Mouse (Mus musculus) left cerebral cortex, adult 2 months (tissue): ENCODE measurements around the gene Efna5. TPM values are rescaled to one million over a fixed set of nuclear protein-coding genes. Genes with fewer than 3 reads are reported as not detected.

ENCODE experiments used
- DNase-seq, 2 experiments: peaks; one replicate each; pipeline ENCODE4 v3.0.0; 2021 to 2022; ENCODE audit warnings: low spot score in 2 of 2, mixed read lengths in 1 of 2; ENCODE audit errors: extremely low spot score in 1 of 2
- H3K27ac ChIP-seq: fragments of 200-600 bp; 2 replicates; pipeline ENCODE4 v1.8.1; 2022
- H3K4me3 ChIP-seq: fragments of 200-600 bp; 2 replicates; pipeline ENCODE4 v1.8.1; 2022
- CTCF ChIP-seq: fragments of 200-600 bp; IDR thresholded peaks from 2 replicates; pipeline ENCODE4 v1.8.1; 2022; ENCODE audit warnings: antibody characterized with exemption, mild to moderate bottlenecking, moderate library complexity
- intact Hi-C: fragments of 180-260 bp; cut with DNase I; formaldehyde crosslinking; loops from one replicate; pipeline ENCODE4 v1.15.1; 2025
- total RNA-seq, 2 experiments: library from RNA; stranded (reverse); gene quantifications; 2 replicates each; pipeline ENCODE4 v1.2.3; 2021

Efna5 gene
- total RNA-seq, 2 experiments from 2014 or later, result 38.8 to 47.7 TPM

DNA sequence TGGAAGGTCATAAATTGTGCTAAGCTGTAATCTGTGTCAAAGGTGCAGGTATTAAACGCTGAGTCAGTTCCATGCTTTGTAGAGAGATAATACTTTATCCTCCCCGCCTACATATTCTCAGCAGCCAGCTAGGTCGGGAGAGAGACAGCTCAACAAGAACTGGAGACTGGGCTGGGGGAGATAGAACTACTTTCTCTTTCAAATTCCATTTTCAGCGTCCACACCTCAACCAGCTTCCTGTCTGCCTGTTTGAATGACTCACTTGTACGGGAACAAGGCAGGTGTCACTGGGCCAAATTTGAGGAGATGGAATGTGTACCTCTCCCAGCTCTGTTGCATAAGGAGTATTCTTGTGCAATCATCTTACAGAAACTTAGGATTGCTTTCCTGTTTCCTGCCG, 193.7 kb downstream of the Efna5 start:
- TF ChIP-seq CTCF, result no peak
- Histone ChIP-seq H3K4me3 (no peak overlapping the region), H3K27ac (peak overlapping the region; percentile 32; the same call in 1 of the 2 replicates)
- intact Hi-C loops, result no loop called here
- no peak for DNase-seq

GRCm38 (mm10) chr17:62685181-62685580, 195.9 kb downstream of the Efna5 start:
- intact Hi-C loops, result no loop called here
- Histone ChIP-seq H3K27ac (no peak overlapping the region), H3K4me3 (no peak overlapping the region)
- TF ChIP-seq CTCF, result no peak
- DNase-seq, result no peak

DNA sequence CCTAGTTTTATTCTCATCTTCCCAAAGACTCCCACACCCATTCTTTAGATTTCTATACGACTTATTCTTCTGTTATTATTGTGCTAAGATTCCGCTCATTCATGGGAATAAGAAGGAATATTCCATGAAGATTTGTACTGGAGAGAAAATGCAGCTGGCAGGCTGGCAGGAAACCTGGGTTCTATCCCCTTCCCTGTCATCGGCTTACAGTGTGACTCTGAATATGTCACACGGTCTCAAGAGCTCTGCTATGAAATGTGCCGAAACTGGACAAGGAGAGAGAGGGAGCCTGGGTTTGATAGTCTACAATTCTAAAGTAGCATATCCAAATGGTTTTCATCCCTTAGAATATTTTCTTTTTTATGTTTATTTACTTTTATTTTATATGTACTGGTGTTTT, 198.0 kb downstream of the Efna5 start:
- no peak for TF ChIP-seq CTCF
- Histone ChIP-seq H3K4me3 (no peak overlapping the region), H3K27ac (no peak overlapping the region)
- no peak for DNase-seq
- intact Hi-C loops, result no loop called here

GRCm38 (mm10) chr17:62681726-62682125, 199.4 kb downstream of the Efna5 start:
- intact Hi-C loops, result no loop called here
- H3K27ac ChIP-seq, result no peak overlapping the region
- TF ChIP-seq CTCF, result no peak
- no peak overlapping the region for H3K4me3 ChIP-seq
- DNase-seq, result no peak

- Histone ChIP-seq H3K27ac (no peak overlapping the region), H3K4me3 (no peak overlapping the region)
- DNase-seq, result no peak
- intact Hi-C loops, result no loop called here
- no peak for TF ChIP-seq CTCF
These were observed 200.4 kb downstream of the Efna5 start for GRCm38 (mm10) chr17:62680737-62681136.

- intact Hi-C loops, result no loop called here
- H3K4me3 ChIP-seq, result no peak overlapping the region
- no peak for TF ChIP-seq CTCF
- no peak for DNase-seq
- H3K27ac ChIP-seq, result no peak overlapping the region
These were observed 204.3 kb downstream of the Efna5 start for GRCm38 (mm10) chr17:62676832-62677231.

GRCm38 (mm10) chr17:62676409-62676808, 204.7 kb downstream of the Efna5 start:
- H3K4me3 ChIP-seq, result no peak overlapping the region
- intact Hi-C loops, result no loop called here
- H3K27ac ChIP-seq, result no peak overlapping the region
- TF ChIP-seq CTCF, result no peak
- DNase-seq, result no peak

- intact Hi-C loops, result no loop called here
- Histone ChIP-seq H3K4me3 (no peak overlapping the region), H3K27ac (no peak overlapping the region)
- TF ChIP-seq CTCF, result no peak
- DNase-seq, result no peak
These were observed 205.3 kb downstream of the Efna5 start for GRCm38 (mm10) chr17:62675811-62676255.

DNA sequence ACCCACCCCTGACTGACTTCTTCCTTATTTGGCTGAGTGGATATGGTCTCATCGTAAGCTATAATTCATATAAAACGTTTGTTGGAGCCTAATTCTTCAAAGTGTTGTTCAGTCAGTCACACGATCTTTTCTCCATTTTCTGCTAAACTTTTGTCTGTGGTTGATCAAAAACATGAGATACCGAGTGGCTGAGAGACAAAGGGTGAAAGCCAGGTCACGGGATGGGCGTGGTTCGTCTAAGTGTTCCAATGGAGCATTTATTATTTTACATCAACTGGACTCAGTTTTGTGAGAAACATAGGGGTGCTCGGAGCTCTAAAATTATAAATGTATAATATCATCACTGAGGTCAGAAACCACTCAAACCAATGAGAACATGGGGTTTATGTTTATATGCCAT, 209.0 kb downstream of the Efna5 start:
- intact Hi-C loops, result no loop called here
- no peak for DNase-seq
- no peak overlapping the region for H3K4me3 ChIP-seq
- H3K27ac ChIP-seq, result no peak overlapping the region
- TF ChIP-seq CTCF, result no peak

DNA sequence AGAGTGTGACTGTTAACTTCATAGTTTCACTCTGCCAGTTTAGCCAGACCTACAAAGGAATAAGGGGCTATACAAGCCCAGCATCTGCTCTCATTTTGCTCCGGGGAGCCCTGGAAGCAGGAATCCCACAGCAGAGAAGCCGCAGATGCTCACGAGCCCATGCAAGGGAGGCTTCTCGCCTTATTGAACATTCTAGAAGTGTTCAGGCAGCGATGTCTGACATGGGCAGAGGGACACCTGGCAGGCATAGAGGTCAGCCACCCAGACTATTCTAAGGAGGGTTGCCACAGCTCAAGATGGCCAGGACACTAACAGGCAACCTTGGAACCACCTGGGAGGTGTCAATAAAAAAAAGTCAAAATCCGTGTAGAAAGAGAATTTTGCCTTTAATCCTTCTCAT, 214.4 kb downstream of the Efna5 start:
- H3K27ac ChIP-seq, result 0 out of 2 replicates have a peak overlapping the region, but pooled peaks have one; percentile 47
- intact Hi-C loops, result no loop called here
- no peak overlapping the region for H3K4me3 ChIP-seq
- no peak for DNase-seq
- TF ChIP-seq CTCF, result no peak

GRCm38 (mm10) chr17:62665823-62666222, 215.3 kb downstream of the Efna5 start:
- intact Hi-C loops, result no loop called here

GRCm38 (mm10) chr17:62664709-62665108, 216.4 kb downstream of the Efna5 start:
- H3K4me3 ChIP-seq, result no peak overlapping the region
- intact Hi-C loops, result no loop called here
- no peak for DNase-seq
- no peak for TF ChIP-seq CTCF
- no peak overlapping the region for H3K27ac ChIP-seq

More at GRCm38 (mm10) chr17:62665823-62666222, 215.3 kb downstream of the Efna5 start:
- no peak overlapping the region for H3K4me3 ChIP-seq
- H3K27ac ChIP-seq, result peak overlapping the region; percentile 44; the same call in 1 of the 2 replicates
- DNase-seq, result no peak
- TF ChIP-seq CTCF, result no peak

DNA sequence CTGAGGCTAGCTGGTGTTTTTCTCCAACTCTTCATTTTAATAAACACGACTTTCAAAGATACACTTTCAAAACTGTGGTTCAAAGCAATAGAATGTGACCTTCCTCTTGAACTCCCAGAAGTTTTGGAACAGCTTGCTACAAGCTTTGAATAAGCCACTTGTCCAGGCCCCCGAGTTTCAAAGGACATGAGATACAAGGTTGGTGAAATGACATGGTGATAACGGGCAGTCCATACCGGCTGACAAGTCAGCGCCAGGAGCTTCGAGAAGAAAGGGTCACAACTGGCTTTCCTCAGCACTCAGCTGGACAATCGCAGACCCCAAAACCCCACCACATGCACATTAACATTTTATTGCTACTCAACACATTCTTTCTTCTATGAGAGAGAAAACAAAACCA, 219.3 kb downstream of the Efna5 start:
- Histone ChIP-seq H3K4me3 (no peak overlapping the region), H3K27ac (no peak overlapping the region)
- no peak for TF ChIP-seq CTCF
- DNase-seq, result no peak
- intact Hi-C loops, result no loop called here
